Mouse (Mus musculus) ES-Bruce4 (cell line): ENCODE data around the gene Kcnq1. TPM values are rescaled to one million over a fixed set of nuclear protein-coding genes. Genes with fewer than 3 reads are reported as not detected.

Source experiments
- H3K27ac ChIP-seq: 2 replicates; pipeline ENCODE4 v1.5.1; 2012; ENCODE audit warnings: low read length, inconsistent platforms; ENCODE audit not compliant: insufficient read depth
- H3K27me3 ChIP-seq: 2 replicates; pipeline ENCODE4 v1.6.1; 2012; ENCODE audit warnings: mild to moderate bottlenecking, low read length, inconsistent platforms; ENCODE audit not compliant: control insufficient read depth, poor library complexity, insufficient read depth, severe bottlenecking
- H3K36me3 ChIP-seq: 2 replicates; pipeline ENCODE4 v1.6.1; 2012; ENCODE audit warnings: inconsistent platforms, mild to moderate bottlenecking, low read length, moderate library complexity; ENCODE audit not compliant: control insufficient read depth, poor library complexity, insufficient read depth, severe bottlenecking
- H3K4me1 ChIP-seq: one replicate; pipeline ENCODE4 v1.8.1; 2011; ENCODE audit warnings: low read length; ENCODE audit not compliant: control insufficient read depth, insufficient read depth
- H3K4me3 ChIP-seq: 2 replicates; pipeline ENCODE4 v1.5.1; 2011; ENCODE audit warnings: low read depth, mild to moderate bottlenecking, low read length
- H3K9ac ChIP-seq: 2 replicates; pipeline ENCODE4 v1.6.1; 2012; ENCODE audit warnings: low read depth, mild to moderate bottlenecking, inconsistent platforms; ENCODE audit not compliant: poor library complexity, severe bottlenecking
- H3K9me3 ChIP-seq: replicated peaks from 2 replicates; pipeline ENCODE4 v1.6.1; 2012; ENCODE audit warnings: mild to moderate bottlenecking, low read length, inconsistent platforms; ENCODE audit not compliant: control insufficient read depth, poor library complexity, insufficient read depth, severe bottlenecking
- CTCF ChIP-seq: IDR thresholded peaks from one replicate; pipeline ENCODE4 v1.8.1; 2011; ENCODE audit warnings: low read depth, low read length
- EP300 ChIP-seq: IDR thresholded peaks from 2 replicates; pipeline ENCODE4 v1.6.1; 2011; ENCODE audit warnings: low read depth, low read length; ENCODE audit not compliant: insufficient read depth
- POLR2A ChIP-seq: IDR thresholded peaks from one replicate; pipeline ENCODE4 v1.8.1; 2011; ENCODE audit warnings: low read length; ENCODE audit not compliant: insufficient read depth
- polyA plus RNA-seq: library from polyadenylated mRNA; stranded (reverse); fragments of >200 nt; gene quantifications from 2 replicates; pipeline ENCODE4 v1.2.4, GENCODE M21; 2011; ENCODE audit warnings: low read depth; ENCODE audit not compliant: missing spikeins, insufficient read depth, insufficient read length

Gene Kcnq1
- polyA plus RNA-seq, 1 experiment: not detected

GRCm38 (mm10) chr7:143328185-143328915 is 222.2 kb downstream of the Kcnq1 start:
- TF ChIP-seq POLR2A: no peak
- TF ChIP-seq CTCF: no peak
- no peak for TF ChIP-seq EP300
- Histone ChIP-seq H3K4me1 (no peaks in the 10 kb centered on the region), H3K9me3 (no peaks in the 10 kb centered on the region; the same call in 1 of the 2 replicates), H3K9ac (no peak overlapping the region), H3K27me3 (no peaks in the 10 kb centered on the region), H3K4me3 (no peak overlapping the region), H3K36me3 (no peaks in the 10 kb centered on the region), H3K27ac (no peak overlapping the region)

GRCm38 (mm10) chr7:143329110-143329810 is 223.1 kb downstream of the Kcnq1 start:
- Histone ChIP-seq H3K4me1 (no peaks in the 10 kb centered on the region), H3K27ac (no peak overlapping the region), H3K9ac (no peak overlapping the region), H3K27me3 (no peaks in the 10 kb centered on the region), H3K4me3 (no peak overlapping the region), H3K36me3 (no peaks in the 10 kb centered on the region), H3K9me3 (no peaks in the 10 kb centered on the region; the same call in 1 of the 2 replicates)
- TF ChIP-seq EP300 (no peak), CTCF (no peak), POLR2A (no peak)

- Histone ChIP-seq H3K4me3 (no peak overlapping the region), H3K9ac (no peak overlapping the region), H3K4me1 (no peaks in the 10 kb centered on the region), H3K36me3 (no peaks in the 10 kb centered on the region), H3K27me3 (peaks cover 4% of the 10 kb centered on the region; the same call in 1 of the 2 replicates), H3K27ac (no peak overlapping the region), H3K9me3 (no peaks in the 10 kb centered on the region; the same call in 1 of the 2 replicates)
- no peak for TF ChIP-seq POLR2A
- TF ChIP-seq CTCF: no peak
- TF ChIP-seq EP300: no peak
Measured at GRCm38 (mm10) chr7:143333040-143333439, 226.9 kb downstream of the Kcnq1 start.

DNA sequence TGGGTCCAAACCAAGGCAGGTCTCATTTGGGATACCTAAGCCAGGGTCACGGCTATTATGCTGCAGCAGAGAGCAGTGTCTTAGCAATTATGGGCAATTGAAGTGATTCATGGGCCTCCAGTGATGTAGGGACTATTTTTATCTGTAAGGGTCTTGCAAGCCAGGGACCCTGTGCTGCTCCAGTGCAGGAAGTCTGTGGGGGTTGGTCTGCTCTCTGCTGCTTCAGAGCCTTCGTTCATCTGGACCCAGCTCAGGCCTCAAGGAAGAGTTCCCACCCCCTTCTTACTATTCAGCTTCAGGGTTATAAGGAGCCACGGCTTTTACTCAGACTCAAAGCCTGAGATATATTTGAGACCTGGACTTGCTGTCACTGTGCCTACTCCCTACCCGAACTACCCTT is 227.4 kb downstream of the Kcnq1 start:
- Histone ChIP-seq H3K4me1 (no peaks in the 10 kb centered on the region), H3K9me3 (no peaks in the 10 kb centered on the region; the same call in 1 of the 2 replicates), H3K4me3 (no peak overlapping the region), H3K9ac (no peak overlapping the region), H3K36me3 (no peaks in the 10 kb centered on the region), H3K27ac (no peak overlapping the region), H3K27me3 (peaks cover 4% of the 10 kb centered on the region; the same call in 1 of the 2 replicates)
- TF ChIP-seq CTCF (no peak), EP300 (no peak), POLR2A (no peak)

- H3K27me3 ChIP-seq: peaks cover 4% of the 10 kb centered on the region; the same call in 1 of the 2 replicates
Measured at GRCm38 (mm10) chr7:143338690-143339089, 232.5 kb downstream of the Kcnq1 start.

More at GRCm38 (mm10) chr7:143338690-143339089, 232.5 kb downstream of the Kcnq1 start:
- Histone ChIP-seq H3K9ac (no peak overlapping the region), H3K36me3 (no peaks in the 10 kb centered on the region), H3K4me3 (no peak overlapping the region), H3K9me3 (no peaks in the 10 kb centered on the region), H3K4me1 (no peaks in the 10 kb centered on the region), H3K27ac (no peak overlapping the region)
- TF ChIP-seq EP300 (no peak), POLR2A (no peak), CTCF (no peak)
